Mouse (Mus musculus) forebrain, embryonic 15.5 days (tissue): ENCODE results near the gene Psmc1. TPM values are rescaled to one million over a fixed set of nuclear protein-coding genes. Genes with fewer than 3 reads are reported as not detected.

Experiments
- ATAC-seq: fragments of 200-750 bp; cut with Nextera tagmentation; replicated peaks from 2 replicates; pipeline ENCODE4 v1.8.0; 2017; ENCODE audit warnings: mild to moderate bottlenecking, moderate TSS enrichment, moderate library complexity
- H3K27ac ChIP-seq: fragments of 300-500 bp; sonication (generic); replicated peaks from 2 replicates; pipeline ENCODE4 v1.5.1; 2015; ENCODE audit warnings: mild to moderate bottlenecking, inconsistent platforms
- H3K27me3 ChIP-seq: fragments of 300-500 bp; sonication (generic); 2 replicates; pipeline ENCODE4 v1.6.1; 2015; ENCODE audit warnings: inconsistent platforms
- H3K36me3 ChIP-seq: fragments of 300-500 bp; sonication (generic); 2 replicates; pipeline ENCODE4 v1.6.1; 2015; ENCODE audit warnings: mild to moderate bottlenecking, inconsistent platforms
- H3K4me1 ChIP-seq: fragments of 300-500 bp; sonication (generic); 2 replicates; pipeline ENCODE4 v1.6.1; 2015; ENCODE audit warnings: inconsistent platforms
- H3K4me2 ChIP-seq: fragments of 300-500 bp; sonication (generic); replicated peaks from 2 replicates; pipeline ENCODE4 v1.6.1; 2015; ENCODE audit warnings: mild to moderate bottlenecking, inconsistent platforms
- H3K4me3 ChIP-seq: fragments of 300-500 bp; sonication (generic); 2 replicates; pipeline ENCODE4 v1.5.1; 2015; ENCODE audit warnings: mild to moderate bottlenecking, inconsistent platforms
- H3K9ac ChIP-seq: fragments of 300-500 bp; sonication (generic); replicated peaks from 2 replicates; pipeline ENCODE4 v1.6.1; 2015; ENCODE audit warnings: mild to moderate bottlenecking, inconsistent platforms
- H3K9me3 ChIP-seq: fragments of 300-500 bp; sonication (generic); 2 replicates; pipeline ENCODE4 v1.6.1; 2016; ENCODE audit warnings: inconsistent platforms
- WGBS: fragments of 180-500 bp; shearing (Covaris S2); methylation state at CpG from one replicate; pipeline ENCODE4 v1.1.7; 2015; ENCODE audit warnings: mixed read lengths; 5-methylcytosine and 5-hydroxymethylcytosine counted together
- polyA plus RNA-seq: library from polyadenylated mRNA; unstranded; fragments of >200 nt; fragmentation: Nextera tagmentation; extraction: Ambion mirVana; gene quantifications from 2 replicates; pipeline ENCODE4 v1.2.1, GENCODE M21; 2015

Gene Psmc1
- polyA plus RNA-seq, 1 experiment from 2014 or later: 272 TPM

- Histone ChIP-seq H3K36me3 (no peaks in the 10 kb centered on the region), H3K4me2 (no peak overlapping the region), H3K9ac (no peak overlapping the region), H3K27ac (no peak overlapping the region), H3K4me3 (no peak overlapping the region), H3K27me3 (no peaks in the 10 kb centered on the region), H3K4me1 (no peaks in the 10 kb centered on the region), H3K9me3 (no peaks in the 10 kb centered on the region)
- ATAC-seq: no peak
- WGBS: 89% methylated on average over 11 of the region's 11 CpGs
These were observed 16.9 kb upstream of the Psmc1 start for GRCm38 (mm10) chr12:100093046-100093445.

GRCm38 (mm10) chr12:100099971-100100706 is 9.8 kb upstream of the Psmc1 start:
- Histone ChIP-seq H3K27ac (no peak overlapping the region), H3K4me3 (no peak overlapping the region), H3K9ac (no peak overlapping the region), H3K36me3 (no peaks in the 10 kb centered on the region), H3K9me3 (no peaks in the 10 kb centered on the region), H3K4me1 (no peaks in the 10 kb centered on the region), H3K27me3 (no peaks in the 10 kb centered on the region), H3K4me2 (no peak overlapping the region)
- ATAC-seq: peak; percentile 60; the same call in 1 of the 2 replicates
- 65% methylated on average over 3 of the region's 3 CpGs for WGBS

- no peaks in the 10 kb centered on the region for H3K27me3 ChIP-seq
- ATAC-seq: no peak
These were observed 9.3 kb upstream of the Psmc1 start for GRCm38 (mm10) chr12:100100707-100101030.

GRCm38 (mm10) chr12:100101651-100102050 is 8.3 kb upstream of the Psmc1 start:
- Histone ChIP-seq H3K4me1 (0 out of 2 replicates have a peak, but pooled peaks cover 2% of the 10 kb centered on the region), H3K36me3 (no peaks in the 10 kb centered on the region), H3K9me3 (no peaks in the 10 kb centered on the region), H3K27me3 (no peaks in the 10 kb centered on the region), H3K4me2 (no peak overlapping the region), H3K27ac (no peak overlapping the region), H3K9ac (no peak overlapping the region), H3K4me3 (no peak overlapping the region)
- no peak for ATAC-seq
- 73% methylated on average over 3 of the region's 3 CpGs for WGBS

More at GRCm38 (mm10) chr12:100100707-100101030, 9.3 kb upstream of the Psmc1 start:
- Histone ChIP-seq H3K27ac (no peak overlapping the region), H3K9me3 (no peaks in the 10 kb centered on the region), H3K9ac (no peak overlapping the region), H3K4me3 (no peak overlapping the region), H3K4me2 (no peak overlapping the region), H3K4me1 (no peaks in the 10 kb centered on the region), H3K36me3 (no peaks in the 10 kb centered on the region)
- WGBS: 62% methylated on average over 3 of the region's 3 CpGs

GRCm38 (mm10) chr12:100104530-100104929 is 5.4 kb upstream of the Psmc1 start:
- 94% methylated on average over 5 of the region's 5 CpGs for WGBS
- H3K27ac ChIP-seq: no peak overlapping the region
- peaks cover 6% of the 10 kb centered on the region; the same call in 1 of the 2 replicates for H3K4me1 ChIP-seq
- no peak overlapping the region for H3K4me3 ChIP-seq
- no peak for ATAC-seq
- H3K36me3 ChIP-seq: no peaks in the 10 kb centered on the region
- H3K4me2 ChIP-seq: no peak overlapping the region
- no peaks in the 10 kb centered on the region for H3K27me3 ChIP-seq
- no peaks in the 10 kb centered on the region for H3K9me3 ChIP-seq
- no peak overlapping the region for H3K9ac ChIP-seq

GRCm38 (mm10) chr12:100106275-100106895 is 3.6 kb upstream of the Psmc1 start:
- WGBS: 14% methylated on average over 18 of the region's 20 CpGs
- Histone ChIP-seq H3K36me3 (no peaks in the 10 kb centered on the region), H3K4me2 (no peak overlapping the region), H3K4me1 (peaks cover 18% of the 10 kb centered on the region), H3K27me3 (no peaks in the 10 kb centered on the region), H3K9me3 (no peaks in the 10 kb centered on the region), H3K4me3 (no peak overlapping the region), H3K9ac (no peak overlapping the region), H3K27ac (no peak overlapping the region)
- ATAC-seq: 0 out of 2 replicates have a peak, but pooled peaks have one; percentile 5

- 52% methylated on average over 4 of the region's 4 CpGs for WGBS
- H3K36me3 ChIP-seq: peaks cover 3% of the 10 kb centered on the region; the same call in 1 of the 2 replicates
- no peak for ATAC-seq
These were observed 2.5 kb upstream of the Psmc1 start for GRCm38 (mm10) chr12:100107436-100107835.

GRCm38 (mm10) chr12:100115982-100116381 is 6.0 kb downstream of the Psmc1 start:
- Histone ChIP-seq H3K9me3 (no peaks in the 10 kb centered on the region), H3K9ac (no peak overlapping the region), H3K27ac (no peak overlapping the region), H3K4me1 (peaks cover 9% of the 10 kb centered on the region), H3K4me3 (no peak overlapping the region), H3K27me3 (no peaks in the 10 kb centered on the region), H3K36me3 (peaks cover 81% of the 10 kb centered on the region), H3K4me2 (no peak overlapping the region)
- WGBS: 95% methylated on average over 5 of the region's 5 CpGs
- no peak for ATAC-seq

More at GRCm38 (mm10) chr12:100107436-100107835, 2.5 kb upstream of the Psmc1 start:
- H3K9me3 ChIP-seq: no peaks in the 10 kb centered on the region
- no peaks in the 10 kb centered on the region for H3K27me3 ChIP-seq
- H3K27ac ChIP-seq: no peak overlapping the region
- peaks cover 23% of the 10 kb centered on the region for H3K4me1 ChIP-seq
- no peak overlapping the region for H3K4me3 ChIP-seq
- no peak overlapping the region for H3K4me2 ChIP-seq
- H3K9ac ChIP-seq: no peak overlapping the region

GRCm38 (mm10) chr12:100122921-100123381 is 13.0 kb downstream of the Psmc1 start:
- Histone ChIP-seq H3K4me3 (no peak overlapping the region), H3K4me2 (no peak overlapping the region), H3K36me3 (peaks cover 91% of the 10 kb centered on the region), H3K9me3 (no peaks in the 10 kb centered on the region), H3K4me1 (no peaks in the 10 kb centered on the region), H3K27me3 (no peaks in the 10 kb centered on the region), H3K27ac (0 out of 2 replicates have a peak overlapping the region, but pooled peaks have one; percentile 8), H3K9ac (no peak overlapping the region)
- no peak for ATAC-seq
- WGBS: 84% methylated on average over 7 of the region's 7 CpGs

- H3K36me3 ChIP-seq: peaks cover 89% of the 10 kb centered on the region
- no peaks in the 10 kb centered on the region for H3K9me3 ChIP-seq
- H3K4me2 ChIP-seq: no peak overlapping the region
- no peak overlapping the region for H3K4me3 ChIP-seq
- H3K27me3 ChIP-seq: no peaks in the 10 kb centered on the region
- H3K9ac ChIP-seq: no peak overlapping the region
- H3K4me1 ChIP-seq: no peaks in the 10 kb centered on the region
- WGBS: 78% methylated on average over 9 of the region's 9 CpGs
- no peak for ATAC-seq
- H3K27ac ChIP-seq: 0 out of 2 replicates have a peak overlapping the region, but pooled peaks have one; percentile 8
These were observed 13.5 kb downstream of the Psmc1 start for GRCm38 (mm10) chr12:100123476-100123875.

GRCm38 (mm10) chr12:100124913-100125798 is 15.2 kb downstream of the Psmc1 start:
- Histone ChIP-seq H3K9me3 (no peaks in the 10 kb centered on the region), H3K4me3 (no peak overlapping the region), H3K27me3 (no peaks in the 10 kb centered on the region), H3K4me2 (no peak overlapping the region), H3K9ac (no peak overlapping the region), H3K36me3 (peaks cover 87% of the 10 kb centered on the region), H3K27ac (no peak overlapping the region), H3K4me1 (no peaks in the 10 kb centered on the region)
- WGBS: 83% methylated on average over 16 of the region's 16 CpGs
- no peak for ATAC-seq
